Mouse (Mus musculus) adrenal gland, postnatal 10 days (tissue): ENCODE measurements around the gene Wdr20. TPM values are rescaled to one million over a fixed set of nuclear protein-coding genes. Genes with fewer than 3 reads are reported as not detected.

Source experiments
- DNase-seq: peaks from one replicate; pipeline ENCODE4 v3.0.0; 2021; ENCODE audit warnings: mixed read lengths
- total RNA-seq, 2 experiments: library from RNA; stranded (reverse); gene quantifications; 2 replicates each; pipeline ENCODE4 v1.2.3; 2021

The Wdr20 gene
- total RNA-seq, 2 experiments from 2014 or later: 37.2 to 45.6 TPM

- no peak for DNase-seq
These were observed 79.1 kb downstream of the Wdr20 start for GRCm38 (mm10) chr12:110816833-110817232.

DNA sequence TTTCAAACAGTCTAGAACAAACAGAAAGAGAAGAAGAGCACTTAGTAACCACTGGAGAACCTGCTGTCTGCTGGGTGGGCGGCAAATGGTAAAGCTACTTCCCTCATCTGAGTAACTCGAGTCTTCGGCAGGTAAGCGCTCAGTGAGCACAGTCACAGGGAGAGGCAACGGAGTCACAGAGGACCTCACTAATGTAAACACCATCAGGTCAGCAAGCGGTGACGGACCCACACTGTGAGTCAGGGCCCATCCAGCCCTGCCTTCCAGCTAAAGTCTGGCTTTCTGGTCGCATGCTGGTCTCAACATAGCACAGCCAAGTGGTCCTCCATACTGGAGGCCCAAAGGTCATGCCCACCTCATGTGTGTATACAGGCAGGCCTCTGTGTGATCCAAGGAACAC lies 81.6 kb downstream of the Wdr20 start:
- DNase-seq: no peak

- DNase-seq: no peak
These were observed 84.0 kb downstream of the Wdr20 start for GRCm38 (mm10) chr12:110821787-110822186.

DNA sequence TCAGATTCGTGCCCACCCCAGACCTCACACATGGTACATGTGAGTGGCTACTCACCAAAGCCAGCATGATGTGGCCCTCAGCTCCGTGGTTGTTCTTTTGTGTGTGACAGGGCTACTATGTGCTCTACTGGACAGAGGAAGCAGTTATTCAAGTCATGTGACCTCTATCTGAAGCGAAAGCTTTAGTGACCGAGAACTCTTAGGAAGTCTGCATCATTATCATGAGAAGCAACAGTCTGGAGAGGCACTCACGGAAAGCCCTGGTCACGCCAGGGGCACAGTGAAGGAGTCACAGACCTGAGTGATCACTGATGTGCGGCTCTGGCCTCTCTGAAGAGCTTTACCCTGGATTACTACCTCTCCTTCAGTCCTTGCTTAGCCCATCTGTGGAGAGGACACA lies 84.6 kb downstream of the Wdr20 start:
- DNase-seq: no peak

DNA sequence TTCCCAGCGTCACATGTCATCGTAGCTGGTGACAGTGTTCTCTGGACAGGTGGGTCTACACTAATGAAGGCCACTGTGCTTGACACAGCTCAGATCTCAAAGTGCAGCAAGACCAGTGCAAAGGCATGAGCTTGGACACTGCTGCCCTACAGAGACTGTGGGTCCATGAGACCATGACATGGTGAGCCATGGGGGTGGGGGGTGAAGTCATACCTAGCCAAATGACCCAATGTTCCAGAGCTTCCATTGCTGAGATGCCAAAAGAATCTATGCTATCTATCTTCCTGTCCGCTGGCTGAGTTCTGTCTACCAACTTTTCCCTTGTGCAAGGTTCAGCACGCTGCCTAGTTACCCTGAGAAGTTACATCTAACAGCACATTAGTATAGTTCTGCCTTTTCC lies 91.2 kb downstream of the Wdr20 start:
- no peak for DNase-seq

- DNase-seq: no peak
These were observed 92.7 kb downstream of the Wdr20 start for GRCm38 (mm10) chr12:110830293-110831024.

GRCm38 (mm10) chr12:110835182-110835581 lies 97.4 kb downstream of the Wdr20 start:
- DNase-seq: no peak

GRCm38 (mm10) chr12:110836729-110837128 lies 99.0 kb downstream of the Wdr20 start:
- DNase-seq: no peak

GRCm38 (mm10) chr12:110837192-110837841 lies 99.6 kb downstream of the Wdr20 start:
- DNase-seq: no peak

DNA sequence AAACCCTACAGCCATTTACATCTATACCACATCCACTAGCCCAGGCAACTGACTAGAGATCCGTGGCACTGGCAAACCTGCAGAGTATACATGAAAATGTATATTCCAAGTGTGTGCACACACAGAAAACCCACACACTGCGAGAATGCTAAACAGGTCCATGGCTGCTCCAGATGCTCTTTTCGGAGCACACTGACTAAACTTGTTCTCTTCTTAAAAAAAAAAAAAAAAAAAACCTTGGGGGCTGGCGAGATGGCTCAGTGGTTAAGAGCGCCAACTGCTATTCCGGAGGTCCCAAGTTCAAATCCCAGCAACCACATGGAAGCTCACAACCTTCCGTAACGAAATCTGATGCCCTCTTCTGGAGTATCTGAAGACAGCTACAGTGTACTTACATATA lies 100.1 kb downstream of the Wdr20 start:
- no peak for DNase-seq

GRCm38 (mm10) chr12:110840348-110841198 lies 102.8 kb downstream of the Wdr20 start, which contains the start of gene Mok:
Mok (minus strand) TSS chr12:110840939.
- peak; percentile 97 for DNase-seq

DNA sequence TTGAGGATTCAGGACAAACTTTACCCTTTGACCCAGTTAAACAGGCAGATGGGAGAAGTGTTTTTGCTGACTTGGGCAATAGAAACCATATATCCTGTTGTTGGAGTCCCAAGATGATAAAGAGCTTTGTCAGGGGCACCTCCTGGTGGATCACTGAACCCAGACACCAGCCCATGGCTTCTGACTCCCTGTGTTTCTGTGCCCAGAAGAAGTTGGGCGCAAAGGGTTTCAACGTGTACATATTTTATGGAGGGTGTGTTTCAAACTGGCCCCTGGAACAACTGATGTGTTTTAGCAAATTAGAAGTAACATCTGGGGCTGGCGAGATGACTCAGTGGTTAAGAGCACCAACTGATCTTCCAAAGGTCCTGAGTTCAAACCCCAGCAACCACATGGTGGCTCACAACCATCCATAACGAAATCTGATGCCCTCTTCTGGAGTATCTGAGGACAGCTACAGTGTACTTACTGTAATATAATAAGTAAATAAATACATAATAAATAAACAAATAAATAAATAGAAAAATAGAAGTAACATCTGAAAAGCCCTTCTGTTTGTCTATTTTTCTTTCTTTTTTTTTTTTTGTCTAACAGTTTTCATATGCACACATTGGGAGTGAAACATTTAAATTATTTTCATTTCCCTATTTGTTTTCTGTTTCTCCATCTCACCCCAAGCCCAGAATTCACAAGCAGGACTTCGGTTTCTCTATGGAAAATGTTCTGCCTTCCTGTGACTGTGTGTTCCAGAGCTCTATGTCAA lies 104.2 kb downstream of the Wdr20 start:
- no peak for DNase-seq

DNA sequence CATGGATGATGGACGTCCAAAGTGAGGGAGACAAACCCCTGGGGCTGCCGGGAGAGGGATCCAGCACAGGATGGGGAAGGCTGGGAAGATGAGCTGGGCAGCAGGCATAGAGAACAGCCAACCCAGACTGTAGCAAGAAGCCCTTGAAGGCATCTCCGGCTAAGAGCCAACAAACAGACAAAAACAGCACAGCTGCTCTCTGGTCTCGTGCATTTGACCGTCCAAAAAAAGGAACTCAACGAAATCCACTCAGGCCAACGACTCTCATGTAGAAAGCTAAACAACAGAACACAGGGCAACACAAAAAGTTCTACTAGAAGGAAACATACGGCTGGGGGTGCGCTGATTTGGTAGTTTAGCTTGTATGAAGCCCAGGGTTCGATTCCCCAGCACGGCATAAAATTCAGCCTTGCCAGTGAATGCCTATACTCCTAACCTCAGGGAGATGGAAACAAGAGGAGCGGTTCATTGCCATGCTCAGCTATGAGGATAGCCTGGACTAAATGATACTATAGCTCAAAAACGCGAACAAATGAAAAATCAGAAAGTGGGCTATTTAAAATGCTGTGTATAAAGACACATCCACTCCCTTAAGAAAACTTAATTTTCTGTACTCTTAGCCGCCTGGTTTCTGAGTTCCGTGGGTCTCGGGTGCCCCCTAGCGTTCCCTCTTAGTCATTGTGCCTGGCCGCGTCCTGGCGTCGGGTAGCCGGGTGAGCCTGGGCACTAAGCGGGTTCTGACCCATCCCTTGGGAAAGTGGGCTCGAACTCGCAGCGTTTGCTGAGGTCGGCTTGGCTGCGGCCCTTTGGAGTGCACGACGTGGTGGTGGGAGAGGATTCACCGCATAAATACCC lies 105.7 kb downstream of the Wdr20 start:
- DNase-seq: peak; percentile 91

DNA sequence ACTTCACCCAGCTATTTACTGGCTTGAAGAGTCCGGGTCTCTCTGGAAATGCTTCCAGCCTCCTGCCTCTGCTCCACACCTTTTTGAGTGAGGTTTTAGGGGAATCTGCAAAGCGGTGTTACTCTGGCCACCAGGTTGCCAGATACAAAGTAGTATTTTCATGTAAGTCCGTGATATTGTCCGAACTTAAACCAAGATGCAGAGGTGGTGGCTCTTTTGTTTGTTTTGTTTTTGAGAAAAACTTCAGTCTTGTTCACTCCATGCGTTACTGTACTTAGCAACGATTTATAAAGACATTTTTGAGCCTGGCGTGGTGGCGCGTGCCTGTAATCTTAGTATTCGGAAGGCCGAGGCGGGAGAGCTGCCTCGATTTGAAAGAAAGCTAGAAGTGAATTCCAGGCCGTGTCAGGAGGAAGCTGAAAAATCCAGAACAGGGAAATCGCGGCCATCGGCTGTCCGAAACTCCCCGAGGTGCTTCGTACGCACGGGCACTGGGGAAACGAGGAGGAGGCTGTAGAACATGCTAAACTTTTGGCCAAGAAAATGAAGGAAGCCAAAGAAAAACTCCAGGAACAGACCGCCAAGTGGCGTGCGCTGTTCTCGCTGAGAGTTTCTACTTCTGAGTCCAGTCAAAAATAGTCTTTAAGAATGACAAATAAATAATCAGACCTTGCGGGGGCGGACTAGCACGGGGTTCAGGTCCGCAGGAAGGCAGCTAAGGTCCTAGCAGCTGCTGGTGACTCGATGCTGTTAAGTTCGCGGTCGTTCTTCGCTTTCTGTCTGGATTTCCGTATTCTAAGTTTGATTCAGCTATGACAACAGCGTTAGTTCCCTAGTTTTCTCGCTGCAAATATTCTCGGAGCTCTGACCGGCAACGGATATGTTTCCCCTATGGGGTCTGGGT lies 106.7 kb downstream of the Wdr20 start:
- peak; percentile 58 for DNase-seq

GRCm38 (mm10) chr12:110845131-110845880 lies 107.6 kb downstream of the Wdr20 start:
- peak; percentile 95 for DNase-seq

DNA sequence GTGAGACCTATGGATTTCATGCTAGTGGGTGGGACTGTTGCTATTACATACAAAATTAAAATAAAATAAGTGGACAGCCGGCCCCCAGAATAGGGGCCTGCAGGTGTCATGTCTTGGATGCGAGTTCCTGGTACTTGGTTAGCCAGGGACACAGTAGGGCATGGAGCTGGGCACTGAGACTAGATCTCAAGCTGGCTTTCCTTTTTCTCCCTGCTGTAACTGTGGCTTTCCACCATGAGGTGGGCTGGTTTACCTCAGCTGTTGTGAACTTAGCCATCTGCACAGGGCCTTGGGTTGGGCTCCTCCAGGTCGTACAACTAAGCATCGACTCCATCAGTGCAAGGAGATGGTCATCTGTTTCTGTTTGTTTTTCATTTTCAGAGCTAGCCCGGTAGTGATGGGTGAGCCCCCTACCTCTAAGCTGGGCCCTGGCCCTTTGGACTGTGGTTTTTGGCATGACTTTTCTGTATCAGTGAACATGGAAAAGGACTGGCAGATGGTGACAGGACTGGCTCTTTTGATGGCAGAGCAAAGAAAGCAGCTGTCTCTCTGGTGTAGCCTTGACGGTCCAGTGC lies 108.5 kb downstream of the Wdr20 start:
- no peak for DNase-seq

- peak; percentile 93 for DNase-seq
These were observed 112.5 kb downstream of the Wdr20 start, which contains the start of gene Zfp839 for GRCm38 (mm10) chr12:110850010-110850928. Zfp839 (plus strand) TSS chr12:110850253.

- no peak for DNase-seq
These were observed 113.1 kb downstream of the Wdr20 start for GRCm38 (mm10) chr12:110850929-110851256.
